Mouse (Mus musculus): Measurements from ENCODE around the gene Ubash3a. TPM values are rescaled to one million over a fixed set of nuclear protein-coding genes. Genes with fewer than 3 reads are reported as not detected.

Gene Ubash3a
- 0.42 and 1.3 TPM in 2 replicates for polyA plus RNA-seq (2014; fragmentation: Nextera tagmentation; extraction: Ambion mirVana)

GRCm38 (mm10) chr17:31207771-31208334, at the start of gene Ubash3a:
Gene Ubash3a (plus strand): TSS chr17:31207873.
- Histone ChIP-seq H3K27ac (ENCODE audit: low read depth, low read length) (no peak within 1 kb of the TSS), H3K4me1 (ENCODE audit: control insufficient read depth, insufficient read depth, low read length) (no peaks in the 10 kb centered on the region), H3K9me3 (ENCODE audit: control insufficient read depth, low read length) (no peaks in the 10 kb centered on the region), H3K27me3 (ENCODE audit: control insufficient read depth, insufficient read depth, low read length) (no peaks in the 10 kb centered on the region), H3K4me2 (ENCODE audit: low read depth) (no peak within 1 kb of the TSS), H3K9ac (ENCODE audit: low read length) (no peak within 1 kb of the TSS), H3K4me3 (ENCODE audit: low read depth, low read length) (no peak within 1 kb of the TSS), H3K36me3 (ENCODE audit: control insufficient read depth, insufficient read depth, low read length) (no peaks in the 10 kb centered on the region)
- no peak for ATAC-seq (ENCODE audit: insufficient read depth, low FRiP score, low TSS enrichment)
- 88% methylated on average over 12 of the region's 12 CpGs for WGBS
- no peak for DNase-seq (ENCODE audit: low spot score)

GRCm38 (mm10) chr17:31157921-31158320, 49.8 kb upstream of the Ubash3a start:
- H3K27me3 ChIP-seq (ENCODE audit: control insufficient read depth, insufficient read depth, low read length): no peaks in the 10 kb centered on the region
- no peaks in the 10 kb centered on the region for H3K36me3 ChIP-seq (ENCODE audit: control insufficient read depth, insufficient read depth, low read length)
- no peak overlapping the region for H3K9ac ChIP-seq (ENCODE audit: low read length)
- H3K9me3 ChIP-seq (ENCODE audit: control insufficient read depth, low read length): no peaks in the 10 kb centered on the region
- H3K4me1 ChIP-seq (ENCODE audit: control insufficient read depth, insufficient read depth, low read length): no peaks in the 10 kb centered on the region
- H3K4me2 ChIP-seq (ENCODE audit: low read depth): no peak overlapping the region
- no peak overlapping the region for H3K4me3 ChIP-seq (ENCODE audit: low read depth, low read length)
- no peak overlapping the region for H3K27ac ChIP-seq (ENCODE audit: low read depth, low read length)
- 83% methylated on average over 6 of the region's 6 CpGs for WGBS
- no peak for DNase-seq (ENCODE audit: low spot score)
- ATAC-seq (ENCODE audit: insufficient read depth, low FRiP score, low TSS enrichment): no peak

- Histone ChIP-seq H3K27ac (ENCODE audit: low read depth, low read length) (no peak overlapping the region), H3K9ac (ENCODE audit: low read length) (no peak overlapping the region), H3K4me3 (ENCODE audit: low read depth, low read length) (no peak overlapping the region), H3K9me3 (ENCODE audit: control insufficient read depth, low read length) (no peaks in the 10 kb centered on the region), H3K36me3 (ENCODE audit: control insufficient read depth, insufficient read depth, low read length) (no peaks in the 10 kb centered on the region), H3K27me3 (ENCODE audit: control insufficient read depth, insufficient read depth, low read length) (no peaks in the 10 kb centered on the region), H3K4me2 (ENCODE audit: low read depth) (no peak overlapping the region), H3K4me1 (ENCODE audit: control insufficient read depth, insufficient read depth, low read length) (no peaks in the 10 kb centered on the region)
- DNase-seq (ENCODE audit: low spot score) (no peak), ATAC-seq (ENCODE audit: insufficient read depth, low FRiP score, low TSS enrichment) (no peak)
- 81% methylated on average over 4 of the region's 4 CpGs for WGBS
Measured at GRCm38 (mm10) chr17:31160291-31160690, 47.4 kb upstream of the Ubash3a start.

GRCm38 (mm10) chr17:31162607-31163006, 45.1 kb upstream of the Ubash3a start:
- WGBS: 91% methylated on average over 12 of the region's 12 CpGs
- no peak overlapping the region for H3K9ac ChIP-seq (ENCODE audit: low read length)
- ATAC-seq (ENCODE audit: insufficient read depth, low FRiP score, low TSS enrichment): no peak
- no peak overlapping the region for H3K4me2 ChIP-seq (ENCODE audit: low read depth)
- no peaks in the 10 kb centered on the region for H3K9me3 ChIP-seq (ENCODE audit: control insufficient read depth, low read length)
- H3K27me3 ChIP-seq (ENCODE audit: control insufficient read depth, insufficient read depth, low read length): no peaks in the 10 kb centered on the region
- DNase-seq (ENCODE audit: low spot score): no peak
- no peaks in the 10 kb centered on the region for H3K36me3 ChIP-seq (ENCODE audit: control insufficient read depth, insufficient read depth, low read length)
- no peak overlapping the region for H3K27ac ChIP-seq (ENCODE audit: low read depth, low read length)
- H3K4me1 ChIP-seq (ENCODE audit: control insufficient read depth, insufficient read depth, low read length): no peaks in the 10 kb centered on the region
- no peak overlapping the region for H3K4me3 ChIP-seq (ENCODE audit: low read depth, low read length)

GRCm38 (mm10) chr17:31163821-31164220, 43.9 kb upstream of the Ubash3a start:
- Histone ChIP-seq H3K4me2 (ENCODE audit: low read depth) (no peak overlapping the region), H3K4me1 (ENCODE audit: control insufficient read depth, insufficient read depth, low read length) (no peaks in the 10 kb centered on the region), H3K36me3 (ENCODE audit: control insufficient read depth, insufficient read depth, low read length) (no peaks in the 10 kb centered on the region), H3K9ac (ENCODE audit: low read length) (no peak overlapping the region), H3K9me3 (ENCODE audit: control insufficient read depth, low read length) (no peaks in the 10 kb centered on the region), H3K27ac (ENCODE audit: low read depth, low read length) (no peak overlapping the region), H3K4me3 (ENCODE audit: low read depth, low read length) (no peak overlapping the region), H3K27me3 (ENCODE audit: control insufficient read depth, insufficient read depth, low read length) (no peaks in the 10 kb centered on the region)
- no peak for DNase-seq (ENCODE audit: low spot score)
- ATAC-seq (ENCODE audit: insufficient read depth, low FRiP score, low TSS enrichment): no peak
- 92% methylated on average over 2 of the region's 2 CpGs for WGBS

GRCm38 (mm10) chr17:31165127-31165526, 42.5 kb upstream of the Ubash3a start, which contains the start of gene Tff1:
Gene Tff1 (minus strand): TSS chr17:31165277.
- DNase-seq (ENCODE audit: low spot score) (no peak), ATAC-seq (ENCODE audit: insufficient read depth, low FRiP score, low TSS enrichment) (no peak)
- Histone ChIP-seq H3K4me1 (ENCODE audit: control insufficient read depth, insufficient read depth, low read length) (no peaks in the 10 kb centered on the region), H3K27ac (ENCODE audit: low read depth, low read length) (no peak within 1 kb of the TSS), H3K9ac (ENCODE audit: low read length) (no peak within 1 kb of the TSS), H3K36me3 (ENCODE audit: control insufficient read depth, insufficient read depth, low read length) (no peaks in the 10 kb centered on the region), H3K4me3 (ENCODE audit: low read depth, low read length) (no peak within 1 kb of the TSS), H3K27me3 (ENCODE audit: control insufficient read depth, insufficient read depth, low read length) (no peaks in the 10 kb centered on the region), H3K9me3 (ENCODE audit: control insufficient read depth, low read length) (no peaks in the 10 kb centered on the region), H3K4me2 (ENCODE audit: low read depth) (no peak within 1 kb of the TSS)
- 88% methylated on average over 6 of the region's 6 CpGs for WGBS

GRCm38 (mm10) chr17:31169796-31170195, 37.9 kb upstream of the Ubash3a start:
- Histone ChIP-seq H3K27me3 (ENCODE audit: control insufficient read depth, insufficient read depth, low read length) (no peaks in the 10 kb centered on the region), H3K9me3 (ENCODE audit: control insufficient read depth, low read length) (no peaks in the 10 kb centered on the region), H3K27ac (ENCODE audit: low read depth, low read length) (no peak overlapping the region), H3K4me1 (ENCODE audit: control insufficient read depth, insufficient read depth, low read length) (no peaks in the 10 kb centered on the region), H3K4me3 (ENCODE audit: low read depth, low read length) (no peak overlapping the region), H3K4me2 (ENCODE audit: low read depth) (no peak overlapping the region), H3K36me3 (ENCODE audit: control insufficient read depth, insufficient read depth, low read length) (no peaks in the 10 kb centered on the region), H3K9ac (ENCODE audit: low read length) (no peak overlapping the region)
- ATAC-seq (ENCODE audit: insufficient read depth, low FRiP score, low TSS enrichment) (no peak), DNase-seq (ENCODE audit: low spot score) (no peak)
- 89% methylated on average over 5 of the region's 5 CpGs for WGBS

GRCm38 (mm10) chr17:31176321-31176720, 31.4 kb upstream of the Ubash3a start:
- no peak overlapping the region for H3K4me3 ChIP-seq (ENCODE audit: low read depth, low read length)
- H3K27ac ChIP-seq (ENCODE audit: low read depth, low read length): no peak overlapping the region
- H3K36me3 ChIP-seq (ENCODE audit: control insufficient read depth, insufficient read depth, low read length): no peaks in the 10 kb centered on the region
- DNase-seq (ENCODE audit: low spot score) (no peak), ATAC-seq (ENCODE audit: insufficient read depth, low FRiP score, low TSS enrichment) (no peak)
- no peaks in the 10 kb centered on the region for H3K9me3 ChIP-seq (ENCODE audit: control insufficient read depth, low read length)
- H3K9ac ChIP-seq (ENCODE audit: low read length): no peak overlapping the region
- 93% methylated on average over 4 of the region's 4 CpGs for WGBS
- H3K4me1 ChIP-seq (ENCODE audit: control insufficient read depth, insufficient read depth, low read length): no peaks in the 10 kb centered on the region
- H3K4me2 ChIP-seq (ENCODE audit: low read depth): no peak overlapping the region
- no peaks in the 10 kb centered on the region for H3K27me3 ChIP-seq (ENCODE audit: control insufficient read depth, insufficient read depth, low read length)

- no peaks in the 10 kb centered on the region for H3K9me3 ChIP-seq (ENCODE audit: control insufficient read depth, low read length)
- H3K9ac ChIP-seq (ENCODE audit: low read length): no peak overlapping the region
- no peak overlapping the region for H3K27ac ChIP-seq (ENCODE audit: low read depth, low read length)
- no peaks in the 10 kb centered on the region for H3K36me3 ChIP-seq (ENCODE audit: control insufficient read depth, insufficient read depth, low read length)
- no peak overlapping the region for H3K4me3 ChIP-seq (ENCODE audit: low read depth, low read length)
- no peaks in the 10 kb centered on the region for H3K4me1 ChIP-seq (ENCODE audit: control insufficient read depth, insufficient read depth, low read length)
- no peak for ATAC-seq (ENCODE audit: insufficient read depth, low FRiP score, low TSS enrichment)
- H3K4me2 ChIP-seq (ENCODE audit: low read depth): no peak overlapping the region
- 89% methylated on average over 4 of the region's 4 CpGs for whole genome bisulfite sequencing
- H3K27me3 ChIP-seq (ENCODE audit: control insufficient read depth, insufficient read depth, low read length): no peaks in the 10 kb centered on the region
- DNase-seq (ENCODE audit: low spot score): no peak
Measured at GRCm38 (mm10) chr17:31181490-31181889, 26.2 kb upstream of the Ubash3a start.
